Mouse (Mus musculus): ENCODE measurements at regions not wholly inside any gene's neighbourhood (a gene's known extent, or its start where the extent isn't known, plus 50 kb on each side); places are given as distances from the start of the nearest gene placed in this dataset.

GRCm38 (mm10) chr5:85706084-85706483, 359.3 kb downstream of the Cenpc1 start:
- no peak for DNase-seq

GRCm38 (mm10) chr5:85677872-85678271, 387.5 kb downstream of the Cenpc1 start:
- no peak for DNase-seq

GRCm38 (mm10) chr5:85671121-85671520, 394.3 kb downstream of the Cenpc1 start:
- DNase-seq, result no peak

GRCm38 (mm10) chr5:85661487-85661886, 403.9 kb downstream of the Cenpc1 start:
- DNase-seq, result no peak

- DNase-seq, result no peak
Measured at GRCm38 (mm10) chr5:85621078-85621477, 444.3 kb downstream of the Cenpc1 start.

GRCm38 (mm10) chr5:85614783-85615182, 450.6 kb downstream of the Cenpc1 start:
- DNase-seq, result no peak

GRCm38 (mm10) chr5:85612606-85613005, 452.8 kb downstream of the Cenpc1 start:
- no peak for DNase-seq

GRCm38 (mm10) chr5:85609104-85609503, 456.3 kb downstream of the Cenpc1 start:
- DNase-seq, result no peak

- DNase-seq, result no peak
Measured at GRCm38 (mm10) chr5:85598164-85598563, 467.2 kb downstream of the Cenpc1 start.

- DNase-seq, result no peak
Measured at GRCm38 (mm10) chr5:85595082-85595447, 470.3 kb downstream of the Cenpc1 start.

- DNase-seq, result no peak
Measured at GRCm38 (mm10) chr5:85594413-85595081, 470.8 kb downstream of the Cenpc1 start.

- DNase-seq, result no peak
Measured at GRCm38 (mm10) chr5:85592236-85592635, 473.1 kb downstream of the Cenpc1 start.

- DNase-seq, result no peak
Measured at GRCm38 (mm10) chr5:85586727-85587126, 478.7 kb downstream of the Cenpc1 start.

GRCm38 (mm10) chr5:85572531-85572930, 492.9 kb downstream of the Cenpc1 start:
- no peak for DNase-seq

- no peak for DNase-seq
Measured at GRCm38 (mm10) chr5:85571967-85572366, 493.4 kb downstream of the Cenpc1 start.

GRCm38 (mm10) chr5:85571381-85571780, 494.0 kb downstream of the Cenpc1 start:
- no peak for DNase-seq

GRCm38 (mm10) chr5:85536329-85536728, 529.1 kb downstream of the Cenpc1 start:
- no peak for DNase-seq

- DNase-seq, result no peak
Measured at GRCm38 (mm10) chr5:85525385-85526194, 539.8 kb downstream of the Cenpc1 start.

GRCm38 (mm10) chr5:85505244-85505643, 560.1 kb downstream of the Cenpc1 start:
- no peak for DNase-seq

GRCm38 (mm10) chr5:85497261-85497660, 568.1 kb downstream of the Cenpc1 start:
- no peak for DNase-seq

- DNase-seq, result no peak
Measured at GRCm38 (mm10) chr5:85485733-85486322, 579.6 kb downstream of the Cenpc1 start.

- no peak for DNase-seq
Measured at GRCm38 (mm10) chr5:85485157-85485556, 580.2 kb downstream of the Cenpc1 start.

GRCm38 (mm10) chr5:85467811-85468210, 597.6 kb downstream of the Cenpc1 start:
- no peak for DNase-seq

All from heart, adult 18-20 months (tissue).